Mouse (Mus musculus): ENCODE measurements around the gene Tymp.

Tymp gene

DNA sequence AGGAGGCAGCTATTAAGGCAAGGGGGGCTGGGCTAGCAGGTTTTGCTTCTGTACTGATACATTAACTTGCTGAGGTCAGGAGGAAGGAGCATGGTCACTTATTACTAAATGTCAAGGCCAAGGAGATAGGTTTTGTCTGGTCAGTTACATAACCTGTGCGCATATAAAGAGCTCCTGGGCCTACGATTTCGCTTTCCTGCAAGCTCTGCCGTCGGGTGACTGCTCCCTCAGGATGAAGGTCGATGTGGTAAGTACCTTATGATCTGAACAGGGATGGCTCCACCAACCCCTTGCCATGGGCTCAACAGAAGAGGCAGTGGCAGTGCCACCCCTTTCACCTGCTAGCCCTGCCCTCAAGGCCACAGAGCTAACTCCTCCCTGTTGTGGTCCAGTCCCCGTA, 42.6 kb downstream of the Tymp start, which contains the start of gene Miox:
Gene Miox, plus strand, starts transcription at position 128 of the 400 bp plus-strand sequence.
- DNase-seq (ENCODE audit: inconsistent ontology term): no peak

DNA sequence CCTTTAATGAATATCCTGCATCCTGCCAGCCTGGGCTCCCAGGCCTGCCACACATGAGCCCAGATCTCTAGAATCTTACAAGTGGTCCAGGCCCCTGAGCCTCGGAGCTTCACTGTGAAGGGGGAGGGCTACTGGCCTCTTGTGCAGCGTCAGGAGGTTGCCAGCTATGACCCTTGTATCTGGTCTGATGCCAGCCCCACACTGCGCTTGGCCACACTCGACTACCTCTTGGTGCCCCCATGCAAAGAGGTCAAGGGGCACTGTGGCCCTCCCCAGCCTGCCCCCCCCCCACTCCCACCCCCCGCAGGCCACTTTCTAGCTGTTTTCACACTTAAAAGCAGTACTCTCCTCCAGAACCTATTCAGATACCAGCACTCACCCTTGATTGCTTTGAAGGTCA, 50.4 kb downstream of the Tymp start:
- DNase-seq (ENCODE audit: inconsistent ontology term): no peak

DNA sequence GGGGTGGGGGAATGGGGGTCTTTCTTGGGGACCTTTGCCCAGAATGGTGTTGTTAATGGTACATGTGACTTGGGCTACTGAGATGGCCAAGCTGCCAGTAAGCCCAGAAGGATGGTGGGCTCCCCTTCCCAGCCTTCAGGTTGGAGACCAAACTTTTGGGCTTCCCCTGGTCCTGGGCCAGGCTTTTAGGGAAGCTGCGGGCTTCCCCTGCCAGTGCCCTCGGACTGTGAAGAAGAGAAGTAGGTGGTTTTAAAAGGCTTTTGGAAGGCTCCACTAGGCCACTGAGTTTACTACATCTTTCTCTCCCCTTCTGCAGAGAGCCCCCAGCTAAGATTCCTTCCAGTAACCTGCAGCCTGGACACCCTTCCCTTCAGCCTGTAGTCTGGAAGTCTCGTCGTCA, 53.2 kb downstream of the Tymp start:
- DNase-seq (ENCODE audit: inconsistent ontology term): no peak

DNA sequence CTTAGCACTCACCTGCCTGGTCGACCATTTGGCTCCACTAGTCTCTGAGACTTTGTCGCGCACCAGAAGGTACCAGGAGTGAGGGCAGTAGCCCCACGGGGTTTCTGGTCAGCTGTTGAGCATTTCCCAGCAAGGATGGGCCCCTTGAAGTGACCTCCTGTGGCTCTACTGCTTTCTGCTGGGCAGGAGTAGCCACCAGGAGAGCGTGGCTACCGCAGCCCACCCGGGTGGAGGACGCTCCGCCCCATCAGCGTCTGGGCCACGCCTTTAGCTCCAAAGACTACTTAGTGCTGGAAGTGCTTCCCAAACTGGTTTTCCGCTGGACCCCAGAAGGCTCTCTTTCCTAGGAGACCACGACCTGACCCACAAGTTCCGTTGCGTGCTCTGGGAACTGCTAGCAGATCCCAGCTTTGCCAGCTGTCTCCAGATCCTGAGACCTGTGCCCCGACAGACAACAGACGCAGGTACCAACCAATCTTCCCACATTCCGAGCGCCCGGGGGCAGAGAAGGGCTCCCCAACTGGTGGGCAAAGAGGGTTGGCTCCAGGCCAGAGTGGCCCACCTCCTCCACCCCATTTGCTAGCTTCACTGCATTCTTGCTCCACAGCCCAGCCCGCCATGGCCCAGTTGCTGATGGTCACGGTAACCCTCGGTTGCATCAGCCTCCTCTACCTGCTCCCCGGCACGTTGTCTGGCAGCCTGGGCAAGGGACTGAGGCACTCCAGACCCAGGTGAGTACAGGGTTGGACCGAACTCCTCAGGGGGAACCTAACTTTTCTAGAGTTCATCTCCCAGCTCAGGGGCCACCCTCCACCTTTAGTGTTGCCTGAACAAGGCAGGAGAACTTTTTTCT, 53.9 kb downstream of the Tymp start, which contains the start of gene Adm2:
Gene Adm2, plus strand, starts transcription at position 51 of the 853 bp plus-strand sequence.
- DNase-seq (ENCODE audit: inconsistent ontology term): no peak

Data from Muller cell, postnatal 12 days (primary cell).